Mouse (Mus musculus): ENCODE results near the gene Me1. TPM values are rescaled to one million over a fixed set of nuclear protein-coding genes. Genes with fewer than 3 reads are reported as not detected.

Me1 gene
- polyA plus RNA-seq (2014; fragmentation: Illumina TruSeq; extraction: RNeasy Lipid Tissue Mini Kit (QIAGEN cat#74804)), result 1,214 TPM

DNA sequence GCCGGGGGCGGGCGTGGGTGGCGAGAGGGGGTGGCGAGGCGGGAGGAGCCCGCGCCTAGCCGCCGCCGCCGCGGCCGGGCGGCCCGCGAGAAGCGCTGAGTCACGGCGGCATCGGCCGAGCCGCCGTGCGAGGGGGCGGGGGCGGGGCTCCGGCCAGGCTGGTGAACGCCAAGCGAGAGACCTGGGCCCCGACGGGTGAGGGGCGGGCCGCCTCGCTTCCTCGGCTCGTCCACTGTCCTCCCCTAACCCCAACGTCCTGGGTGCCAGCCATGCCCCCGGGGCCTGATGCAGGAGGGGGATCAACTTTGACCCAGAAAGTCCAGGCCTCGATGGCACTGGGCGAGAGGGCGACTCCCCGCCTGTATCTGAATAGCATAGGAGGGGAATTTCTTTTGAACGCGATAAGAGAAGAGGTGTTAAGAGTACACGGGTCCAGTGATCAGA lies at the start of gene Me1:
Gene Me1 (minus strand): TSS at position 136 of the 444 bp plus-strand sequence.

DNA sequence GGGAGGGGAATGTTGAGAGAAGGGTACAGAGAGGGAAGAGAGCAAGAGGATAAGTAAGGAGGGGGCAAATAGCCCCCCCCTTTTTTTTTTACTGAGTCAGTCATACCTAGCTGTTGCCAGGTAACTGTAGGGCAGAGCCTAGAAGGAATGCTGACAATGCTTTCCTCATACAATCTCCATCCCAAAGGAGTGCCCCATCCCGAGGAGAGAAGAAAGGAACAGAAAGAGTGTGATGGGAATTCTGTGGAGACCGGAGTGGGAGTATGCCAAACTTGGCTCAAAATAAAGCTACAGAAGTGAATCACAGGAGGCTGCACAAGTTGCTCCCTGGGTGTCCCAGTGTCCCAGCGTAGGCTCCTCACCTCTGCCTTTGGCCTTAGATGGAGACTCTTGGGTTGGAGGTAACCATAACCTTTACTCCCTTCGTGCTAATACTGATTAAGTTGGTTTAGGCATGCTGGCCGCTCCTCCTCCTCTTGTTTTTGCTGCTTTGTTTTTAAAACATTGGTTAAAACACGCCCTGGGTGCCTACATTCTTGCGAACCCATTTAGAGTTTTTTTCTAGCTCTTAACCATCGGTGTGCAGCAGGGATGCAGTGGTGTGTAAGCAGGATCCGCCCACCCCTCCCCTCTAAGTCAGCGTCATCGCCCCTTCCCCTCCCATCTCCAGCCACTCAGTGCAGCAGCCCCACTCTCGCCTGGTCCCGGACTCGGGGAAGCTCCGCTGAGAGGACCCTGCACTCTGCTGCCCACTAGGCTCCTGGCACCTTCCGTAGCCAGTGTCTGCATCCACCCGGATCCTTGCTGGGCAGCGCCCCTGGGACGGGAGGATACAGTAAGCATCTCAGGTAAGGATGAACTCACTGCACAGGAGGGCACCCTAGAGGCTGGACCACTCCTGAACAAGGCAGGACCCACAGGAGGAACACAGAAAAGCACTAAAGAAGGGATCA lies 47.5 kb upstream of the Me1 start, which contains the start of gene Prss35:
Gene Prss35 (plus strand): TSS at position 691 of the 953 bp plus-strand sequence.

GRCm38 (mm10) chr9:86571540-86572135 lies 124.1 kb downstream of the Me1 start, which contains the start of the genes Pgm3 and Rwdd2a:
Gene Pgm3 (minus strand): TSS chr9:86571842.
Gene Rwdd2a (plus strand): TSS chr9:86571991.

Other genes with a start within 250 kb of the Me1 start
- gene Ube2cbp, start 231.0 kb downstream of the Me1 start, polyA plus RNA-seq (2014; fragmentation: Illumina TruSeq; extraction: RNeasy Lipid Tissue Mini Kit (QIAGEN cat#74804)), result 2.0 TPM
- 27.0 TPM for gene Dop1a, start 228.8 kb downstream of the Me1 start, polyA plus RNA-seq (2014; fragmentation: Illumina TruSeq; extraction: RNeasy Lipid Tissue Mini Kit (QIAGEN cat#74804))
- gene Pgm3, start 124.1 kb downstream of the Me1 start, polyA plus RNA-seq (2014; fragmentation: Illumina TruSeq; extraction: RNeasy Lipid Tissue Mini Kit (QIAGEN cat#74804)), result 30.2 TPM
- 5.4 TPM for gene Rwdd2a, start 124.0 kb downstream of the Me1 start, polyA plus RNA-seq (2014; fragmentation: Illumina TruSeq; extraction: RNeasy Lipid Tissue Mini Kit (QIAGEN cat#74804))
- gene Prss35, start 47.7 kb upstream of the Me1 start, polyA plus RNA-seq (2014; fragmentation: Illumina TruSeq; extraction: RNeasy Lipid Tissue Mini Kit (QIAGEN cat#74804)), result 861 TPM
- 2.3 TPM for gene Snap91, start 184.7 kb upstream of the Me1 start, polyA plus RNA-seq (2014; fragmentation: Illumina TruSeq; extraction: RNeasy Lipid Tissue Mini Kit (QIAGEN cat#74804))